Mouse (Mus musculus): ENCODE measurements around the gene Sycp2l.

DNA sequence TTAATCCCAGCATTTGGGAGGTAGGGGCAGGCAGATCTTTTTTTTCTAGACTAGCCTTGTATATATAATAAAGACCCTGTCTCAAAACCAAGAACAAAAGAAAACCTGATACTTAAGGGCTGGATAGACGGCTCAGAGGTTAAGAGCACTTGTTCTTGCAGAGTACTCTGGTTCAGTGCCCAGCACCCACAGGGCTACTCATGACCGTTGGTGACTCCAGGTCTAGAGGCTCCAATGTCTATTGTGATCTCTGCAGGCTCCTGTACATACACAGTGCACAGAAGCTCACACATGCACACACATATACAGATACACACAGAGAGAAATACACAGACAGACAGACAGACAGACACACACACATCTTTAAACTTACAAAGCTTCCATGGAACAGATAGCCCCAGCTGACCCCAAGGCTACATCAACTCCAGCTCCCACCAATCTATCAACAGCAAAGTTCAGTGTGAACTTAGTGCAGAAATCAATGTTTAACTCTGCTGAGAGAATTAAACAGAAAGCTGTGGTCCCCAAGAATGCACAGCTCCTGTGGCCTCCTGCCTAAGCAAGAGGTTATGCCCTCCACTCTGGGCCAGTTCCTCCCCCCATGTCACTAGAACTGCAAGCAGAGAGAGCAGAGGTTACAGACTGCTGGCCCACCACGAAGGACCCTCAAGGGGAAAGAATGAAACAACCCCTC lies 81.7 kb downstream of the Sycp2l start:
- TF ChIP-seq CTCF (IDR thresholded peaks at IDR 0.05) = no peak
- no peak for TF ChIP-seq EP300 (IDR thresholded peaks at IDR 0.05)
